Mouse (Mus musculus) layer of hippocampus, postnatal 36 days (tissue): Measurements from ENCODE around the gene Ampd2. TPM values are rescaled to one million over a fixed set of nuclear protein-coding genes. Genes with fewer than 3 reads are reported as not detected.

Experiments used
- DNase-seq, 2 experiments: peaks; one replicate each; pipeline ENCODE4 v3.0.0; 2022
- total RNA-seq, 2 experiments: library from RNA; stranded (reverse); gene quantifications; 2 replicates each; pipeline ENCODE4 v1.2.3; 2021

The Ampd2 gene
- total RNA-seq, 2 experiments from 2014 or later, result 74.2 to 76.2 TPM

DNA sequence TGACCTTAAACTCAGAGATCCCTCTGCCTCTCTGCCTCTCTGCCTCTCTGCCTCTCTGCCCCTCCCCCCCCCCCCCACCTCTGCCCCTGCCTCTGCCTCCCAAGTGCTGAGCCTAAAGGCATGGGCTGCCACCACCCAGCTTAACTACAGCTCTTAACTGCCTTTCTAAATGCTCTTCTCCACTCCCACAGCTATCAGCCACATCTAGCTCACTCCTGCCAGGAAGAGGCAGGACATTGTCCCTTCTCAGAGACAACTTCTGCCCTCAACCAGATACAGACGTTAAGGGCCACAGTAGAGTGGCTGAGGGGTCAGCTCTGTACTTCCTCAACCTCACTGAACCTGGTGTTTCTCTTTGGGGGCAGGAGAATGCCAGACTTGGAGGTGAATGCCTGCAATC lies 17.6 kb downstream of the Ampd2 start:
- no peak for DNase-seq

DNA sequence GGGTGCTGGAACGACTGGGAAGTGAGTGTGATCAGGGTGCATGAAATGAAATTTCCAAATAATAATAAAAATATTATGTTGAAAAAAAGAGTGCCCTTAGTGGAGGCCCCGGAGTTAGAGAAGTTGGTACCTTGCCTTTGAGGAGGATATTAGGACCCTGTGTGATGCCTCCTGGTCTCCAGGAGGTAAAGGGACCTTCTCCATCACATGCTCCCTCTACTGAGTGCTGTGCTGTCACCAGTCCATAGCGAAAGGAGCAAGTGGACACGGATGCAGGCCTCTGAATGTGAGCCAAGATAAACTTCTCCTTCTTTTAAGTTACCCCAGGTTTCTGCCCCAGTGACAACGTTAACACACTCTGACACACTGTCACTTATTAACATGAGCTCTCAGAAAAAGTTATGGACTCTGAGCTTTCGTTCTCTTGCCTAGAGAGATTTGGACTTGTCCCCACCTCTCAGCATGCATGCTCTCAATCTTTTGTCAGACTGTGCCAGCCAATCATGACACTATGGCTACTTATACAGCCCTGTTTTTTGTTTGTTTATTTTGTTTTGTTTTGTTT lies 19.0 kb downstream of the Ampd2 start:
- no peak for DNase-seq

GRCm38 (mm10) chr3:108065551-108065950 lies 20.9 kb downstream of the Ampd2 start:
- DNase-seq, result no peak

DNA sequence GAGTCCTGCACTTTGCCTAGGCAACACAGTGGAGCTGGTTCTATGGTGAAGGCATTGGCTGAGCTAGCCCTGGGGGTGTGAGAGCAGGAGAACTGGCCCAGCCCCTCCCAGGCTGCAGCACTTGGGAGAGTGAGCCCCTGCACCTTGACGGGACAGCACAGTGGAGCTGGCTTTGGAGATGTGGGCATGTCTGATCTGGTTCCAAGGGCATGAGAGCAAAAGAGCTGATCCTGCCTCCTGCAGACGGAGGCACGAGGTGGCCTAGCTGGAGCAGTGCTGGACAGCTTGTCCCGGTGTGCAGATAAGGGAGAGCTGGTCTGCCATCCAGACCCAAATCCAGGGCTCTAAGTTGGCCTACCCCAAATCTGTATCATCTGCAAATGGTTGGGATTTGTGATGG lies 21.8 kb downstream of the Ampd2 start:
- DNase-seq, result no peak

- DNase-seq, result no peak
Measured at GRCm38 (mm10) chr3:108062648-108063047, 23.8 kb downstream of the Ampd2 start.

DNA sequence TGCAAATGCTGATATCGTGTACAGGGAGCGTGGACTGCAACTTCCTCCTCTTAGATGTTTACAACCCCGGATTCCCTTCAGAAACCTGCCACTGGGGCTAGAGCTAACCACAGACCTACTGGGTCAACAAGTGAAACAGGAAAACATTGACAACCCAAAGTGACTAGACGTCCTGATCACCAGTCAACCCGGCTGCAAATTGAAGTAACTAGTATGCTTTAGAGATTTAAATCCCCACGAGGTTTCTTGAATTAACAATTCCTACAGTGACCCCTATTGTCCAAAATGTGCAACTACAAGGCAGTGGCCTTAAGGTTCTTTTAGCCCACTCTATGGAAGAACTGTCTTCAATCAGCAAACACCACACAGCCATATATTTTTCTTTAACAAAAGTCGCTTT lies 25.0 kb downstream of the Ampd2 start:
- DNase-seq, result no peak

DNA sequence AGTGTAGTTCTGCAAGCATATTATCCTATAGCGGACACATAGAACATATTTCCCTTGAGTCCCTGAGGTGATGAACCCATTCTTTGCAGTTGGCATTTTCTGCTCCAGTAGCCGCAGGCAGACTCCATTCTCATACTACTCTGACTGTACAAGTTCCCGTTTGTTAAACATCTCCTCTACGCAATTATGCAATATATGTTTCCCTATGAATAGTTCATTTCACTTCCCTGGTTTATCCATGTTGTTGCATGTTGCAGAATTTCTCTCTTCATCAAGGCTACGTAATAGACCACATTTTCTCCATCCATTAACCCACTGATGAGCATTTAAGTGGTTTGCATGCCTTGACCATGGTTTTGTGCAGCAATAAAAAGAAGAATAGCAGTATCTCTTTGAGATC lies 36.0 kb downstream of the Ampd2 start:
- DNase-seq, result no peak

- no peak for DNase-seq
Measured at GRCm38 (mm10) chr3:108048306-108048705, 38.1 kb downstream of the Ampd2 start.

DNA sequence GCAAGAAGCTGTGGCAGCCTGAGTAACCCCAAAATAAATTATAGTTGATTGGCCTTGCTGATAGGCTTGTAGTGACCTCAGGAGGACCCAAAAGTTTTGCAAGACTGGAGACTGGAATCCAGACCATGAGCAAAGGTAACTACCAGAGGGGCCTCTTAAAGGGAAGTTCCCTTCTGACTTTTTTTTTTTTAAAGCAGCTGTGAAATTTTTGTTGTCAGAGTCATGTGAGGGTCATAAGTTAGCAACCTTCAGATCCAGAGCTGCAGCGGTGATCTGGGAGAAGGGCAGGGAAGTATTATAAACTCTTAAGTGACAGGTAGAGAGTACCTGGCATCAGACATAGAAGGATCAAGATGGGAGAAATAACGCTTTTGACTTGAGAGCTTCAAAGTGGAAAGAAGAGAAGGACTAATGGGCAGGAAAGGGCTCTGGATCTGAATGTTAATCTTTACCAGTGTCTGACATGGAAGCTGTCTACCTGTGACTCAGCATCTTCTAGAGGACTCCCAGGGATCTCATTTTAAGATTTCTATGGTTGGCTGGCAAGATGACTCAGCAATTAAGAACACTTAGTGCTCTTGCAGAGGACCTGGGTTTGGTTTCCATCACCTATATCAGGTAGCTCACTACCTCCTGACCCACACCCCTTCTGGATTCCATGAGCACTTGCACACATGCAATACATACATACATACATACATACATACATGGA lies 39.4 kb downstream of the Ampd2 start:
- no peak for DNase-seq

- DNase-seq, result peak; percentile 84 to 86
Measured at GRCm38 (mm10) chr3:108044394-108045140, 41.9 kb downstream of the Ampd2 start, which contains the start of gene Gstm4. TSS of gene Gstm4 (minus strand) at chr3:108044894.

DNA sequence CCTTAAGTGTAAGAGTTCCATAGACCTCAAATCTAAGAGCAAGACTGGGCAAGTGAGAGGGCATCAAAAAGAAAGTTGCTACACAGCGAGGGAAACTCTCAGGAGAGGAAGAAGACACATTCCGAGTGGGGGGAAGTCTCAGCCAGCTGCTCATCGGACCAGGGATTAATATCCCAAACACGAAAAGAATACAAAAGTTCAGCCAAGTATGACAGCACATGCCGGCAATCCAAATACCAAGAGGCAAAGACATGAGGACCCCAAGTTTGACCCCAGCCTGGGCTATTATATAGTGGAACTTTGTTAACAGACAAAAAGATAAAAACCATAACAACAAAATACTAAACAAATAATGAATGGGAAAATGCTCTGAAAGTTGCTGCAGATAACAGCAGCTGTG lies 53.3 kb downstream of the Ampd2 start:
- no peak for DNase-seq

GRCm38 (mm10) chr3:108032113-108032512 lies 54.3 kb downstream of the Ampd2 start:
- no peak for DNase-seq

- no peak for DNase-seq
Measured at GRCm38 (mm10) chr3:108028641-108029365, 57.6 kb downstream of the Ampd2 start.

DNA sequence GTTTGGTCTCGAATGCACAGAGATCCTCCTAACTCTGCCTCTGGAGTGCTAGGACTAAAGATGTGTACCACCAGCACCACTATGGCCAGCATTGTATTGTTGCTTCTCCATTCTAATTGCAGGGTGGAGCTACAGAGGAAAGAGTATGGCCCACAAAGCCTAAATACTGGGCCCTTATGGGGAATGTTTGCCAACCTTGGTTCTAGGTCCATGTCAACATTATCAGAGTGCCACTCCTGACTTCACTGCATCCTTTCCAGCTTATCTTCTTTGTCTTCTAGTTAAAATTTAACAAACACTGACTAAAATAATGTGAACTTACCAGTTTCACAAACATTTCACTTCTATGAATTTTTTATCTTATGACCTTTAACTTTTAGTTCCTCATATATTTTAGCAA lies 59.9 kb downstream of the Ampd2 start:
- DNase-seq, result no peak

GRCm38 (mm10) chr3:108026049-108026448 lies 60.4 kb downstream of the Ampd2 start:
- DNase-seq, result no peak

- DNase-seq, result no peak
Measured at GRCm38 (mm10) chr3:108025318-108025717, 61.1 kb downstream of the Ampd2 start.

Other genes starting within 250 kb of the Ampd2 start
- gene Eps8l3, start 209.4 kb downstream of the Ampd2 start, total RNA-seq, result not detected
- 100 to 1,000 TPM; 258 to 289 TPM for gene Gstm5, start 190.8 kb downstream of the Ampd2 start, total RNA-seq
- 100 to 1,000 TPM; 161 to 173 TPM for gene Gstm7, start 154.8 kb downstream of the Ampd2 start, total RNA-seq
- 10 to 100 TPM; 15.0 to 16.0 TPM for gene Gstm6, start 142.9 kb downstream of the Ampd2 start, total RNA-seq
- not detected for gene Gstm3, start 117.4 kb downstream of the Ampd2 start, total RNA-seq
- 1 to 10 TPM; 3.1 to 3.6 TPM for gene Gstm2, start 100.2 kb downstream of the Ampd2 start, total RNA-seq
- 100 to 1,000 TPM; 311 to 336 TPM for gene Gstm1, start 68.7 kb downstream of the Ampd2 start, total RNA-seq
- 10 to 100 TPM; 11.3 to 12.4 TPM for gene Gstm4, start 41.8 kb downstream of the Ampd2 start, total RNA-seq
- not detected for gene Gnat2, start 6.1 kb upstream of the Ampd2 start, total RNA-seq
- gene Gnai3, start 59.5 kb upstream of the Ampd2 start, total RNA-seq, result 10 to 100 TPM; 32.4 to 32.9 TPM
- gene Gpr61, start 68.2 kb upstream of the Ampd2 start, total RNA-seq, result 10 to 100 TPM; 15.6 to 15.9 TPM
- gene Amigo1, start 99.7 kb upstream of the Ampd2 start, total RNA-seq, result 10 to 100 TPM; 65.0 to 69.0 TPM
- 10 to 100 TPM; 16.4 to 16.5 TPM for gene Cyb561d1, start 114.6 kb upstream of the Ampd2 start, total RNA-seq
- gene Atxn7l2, start 124.3 kb upstream of the Ampd2 start, total RNA-seq, result 10 to 100 TPM; 25.7 to 28.9 TPM
- gene Sypl2, start 140.0 kb upstream of the Ampd2 start, total RNA-seq, result 1 to 10 TPM; 2.0 to 2.3 TPM
- 10 to 100 TPM; 70.9 to 81.1 TPM for gene Psma5, start 170.3 kb upstream of the Ampd2 start, total RNA-seq
- gene Sort1, start 197.4 kb upstream of the Ampd2 start, total RNA-seq, result 100 to 1,000 TPM; 345 to 381 TPM